16 mouse cellular contexts compared by ENCODE assay signal in genomic region chr4:154839406-154839805, GRCm38 (mm10). TPM values are rescaled to one million over a fixed set of nuclear protein-coding genes. Genes with fewer than 3 reads are reported as not detected.
DNase-seq lines count a peak whose midpoint lies in the region; ATAC-seq lines count a peak whose summit lies in the region.
"Had no signal": no experiment of that assay in that cellular context is flagged by ENCODE, and none has a peak within 500 bp of the region (broad histone marks: within the 10 kb centered on the region; RNA-seq: fewer than 3 reads in every experiment).

No protein-coding gene starts in this region.

- ATAC-seq in stomach, embryonic 15.5 days (ENCODE audit: insufficient read depth, low FRiP score, low read depth): peak; percentile 71

- H3K9ac ChIP-seq in stomach, embryonic 15.5 days: no peak overlapping the region
- H3K9ac ChIP-seq: liver, embryonic 15.5 days had no signal

- no peaks in the 10 kb centered on the region for H3K27me3 ChIP-seq in stomach, embryonic 15.5 days (replicated peaks)
- H3K27me3 ChIP-seq: liver, embryonic 15.5 days had no signal

- WGBS in stomach, embryonic 15.5 days: 52% methylated on average over 11 of the region's 11 CpGs

- H3K36me3 ChIP-seq in stomach, embryonic 15.5 days: no peaks in the 10 kb centered on the region
- H3K36me3 ChIP-seq: liver, embryonic 15.5 days had no signal

- no peak overlapping the region for H3K27ac ChIP-seq in stomach, embryonic 15.5 days
- H3K27ac ChIP-seq: liver, embryonic 15.5 days had no signal

- H3K4me2 ChIP-seq in stomach, embryonic 15.5 days: no peak overlapping the region
- H3K4me2 ChIP-seq: heart, embryonic 11.5 days; liver, embryonic 15.5 days had no signal

- H3K4me3 ChIP-seq in stomach, embryonic 15.5 days (replicated peaks): no peak overlapping the region
- H3K4me3 ChIP-seq: liver, embryonic 15.5 days had no signal

- H3K4me1 ChIP-seq in stomach, embryonic 15.5 days: no peaks in the 10 kb centered on the region
- H3K4me1 ChIP-seq: liver, embryonic 15.5 days had no signal

- H3K9me3 ChIP-seq in stomach, embryonic 15.5 days: no peaks in the 10 kb centered on the region
- H3K9me3 ChIP-seq: liver, embryonic 15.5 days had no signal

- DNase-seq in adrenal gland, postnatal 10 days: peak; percentile 60
- DNase-seq in adrenal gland, adult 18-20 months (ENCODE audit: low spot score in 2 of 2): no peak
- DNase-seq in kidney, postnatal 25 days: peak; percentile 17 to 54
- DNase-seq in kidney, adult 11 months: no peak
- DNase-seq in retina, embryonic 14.5 days (ENCODE audit: low spot score): peak; percentile 68
- no peak for DNase-seq in retina, postnatal 1 day
- DNase-seq in layer of hippocampus, adult 11-12 months (ENCODE audit: low spot score): no peak
- DNase-seq: cerebellum, adult 9-10 months; embryo, embryonic 11 days; gastrocnemius, postnatal 14 days; kidney, adult 18-20 months; left cerebral cortex, postnatal 4 days had no signal

RNA-seq across cellular contexts. Expression of gene Ttc34, which starts 2.1 kb away (rescaled TPM):
- total RNA-seq in adrenal gland, postnatal 10 days (2021): under 1 TPM; 0.12 to 0.42 TPM
- total RNA-seq in adrenal gland, adult 18-20 months (2021): under 1 TPM in 1 of 2 experiments, not detected in 1; 0.20 TPM
- polyA plus RNA-seq in stomach, embryonic 15.5 days (2015; fragmentation: Nextera tagmentation; extraction: Ambion mirVana): 0.08 and 0.17 TPM in 2 replicates
- total RNA-seq: gastrocnemius, postnatal 14 days; hematopoietic stem cell, adult 5-6 weeks had no signal
- polyA plus RNA-seq: liver, embryonic 15.5 days had no signal

RNA-seq across cellular contexts. Expression of gene Mmel1, which starts 30.0 kb away (rescaled TPM):
- under 1 TPM; 0.24 to 0.45 TPM for total RNA-seq in adrenal gland, postnatal 10 days (2021)
- total RNA-seq in adrenal gland, adult 18-20 months (2021): 1 to 10 TPM in 1 of 2 experiments, under 1 TPM in 1; 0.19 to 3.8 TPM
- 0.21 and 0.23 TPM in 2 replicates for polyA plus RNA-seq in stomach, embryonic 15.5 days (2015; fragmentation: Nextera tagmentation; extraction: Ambion mirVana)
- total RNA-seq: hematopoietic stem cell, adult 5-6 weeks had no signal

RNA-seq across cellular contexts. Expression of gene Fam213b, which starts 59.5 kb away (rescaled TPM):
- total RNA-seq in adrenal gland, postnatal 10 days (2021): 10 to 100 TPM; 37.8 to 44.3 TPM
- total RNA-seq in adrenal gland, adult 18-20 months (2021): 100 to 1,000 TPM in 1 of 2 experiments, 10 to 100 TPM in 1; 15.5 to 104 TPM
- polyA plus RNA-seq in stomach, embryonic 15.5 days (2015; fragmentation: Nextera tagmentation; extraction: Ambion mirVana): 29.1 and 30.6 TPM in 2 replicates

Comparison
In these comparisons a context has a peak if more than half of its experiments do, and no peak if none do; other contexts are left out.
1. DNase-seq: peak in adrenal gland, postnatal 10 days (single experiment), kidney, postnatal 25 days (2 of 2) and retina, embryonic 14.5 days (single experiment); none in adrenal gland, adult 18-20 months (0 of 2), kidney, adult 11 months (single experiment), retina, postnatal 1 day (single experiment) and layer of hippocampus, adult 11-12 months (single experiment).